Mouse (Mus musculus): ENCODE data around the gene Foxk1.

The Foxk1 gene

DNA sequence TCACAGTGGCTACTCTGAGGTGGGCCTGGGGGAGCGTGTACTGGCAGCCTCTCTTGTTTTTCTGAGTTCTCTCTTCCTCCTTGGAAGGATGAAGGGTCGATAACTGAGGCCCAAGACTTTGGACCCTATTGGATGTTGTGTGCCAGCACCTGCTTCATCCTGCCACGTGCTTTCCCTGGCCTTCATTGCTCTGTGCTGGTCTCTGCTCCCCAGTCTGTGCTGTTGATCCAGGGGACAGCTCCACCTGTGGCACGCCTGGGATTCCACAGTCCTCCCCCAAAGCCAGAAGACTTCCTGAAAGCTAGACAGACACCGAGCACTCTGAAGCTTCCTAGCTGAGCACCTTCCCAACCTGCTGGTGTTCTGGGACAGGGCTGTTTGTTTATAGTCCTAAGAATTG, 20.6 kb downstream of the Foxk1 start:
- DNase-seq: peak; percentile 60

DNA sequence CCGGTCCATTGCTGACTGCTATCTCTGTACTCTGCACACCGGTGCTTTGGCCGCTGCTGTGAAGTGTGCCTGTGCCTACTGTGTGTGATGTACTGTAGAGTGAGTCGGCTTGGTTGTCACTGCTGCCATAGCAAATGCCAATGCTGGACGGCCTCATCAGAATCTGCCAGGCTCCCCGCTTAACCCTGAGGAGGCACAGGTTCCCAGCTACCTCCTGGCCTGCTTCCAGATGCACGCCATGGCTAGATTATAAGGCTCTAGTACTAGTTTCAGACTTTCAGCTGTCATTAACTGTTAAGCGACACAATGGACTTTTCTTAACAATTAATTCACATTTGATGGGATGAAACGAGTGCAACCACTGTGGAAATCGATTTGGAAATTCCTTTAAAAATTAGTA, 21.8 kb downstream of the Foxk1 start:
- no peak for DNase-seq

GRCm38 (mm10) chr5:142423701-142424100, 22.4 kb downstream of the Foxk1 start:
- DNase-seq: no peak

- peak; percentile 82 for DNase-seq
These were observed 23.5 kb downstream of the Foxk1 start for GRCm38 (mm10) chr5:142424627-142425349.

- DNase-seq: no peak
These were observed 25.2 kb downstream of the Foxk1 start for GRCm38 (mm10) chr5:142426476-142426875.

- no peak for DNase-seq
These were observed 26.6 kb downstream of the Foxk1 start for GRCm38 (mm10) chr5:142427876-142428275.

GRCm38 (mm10) chr5:142428691-142429090, 27.4 kb downstream of the Foxk1 start:
- DNase-seq: no peak

DNA sequence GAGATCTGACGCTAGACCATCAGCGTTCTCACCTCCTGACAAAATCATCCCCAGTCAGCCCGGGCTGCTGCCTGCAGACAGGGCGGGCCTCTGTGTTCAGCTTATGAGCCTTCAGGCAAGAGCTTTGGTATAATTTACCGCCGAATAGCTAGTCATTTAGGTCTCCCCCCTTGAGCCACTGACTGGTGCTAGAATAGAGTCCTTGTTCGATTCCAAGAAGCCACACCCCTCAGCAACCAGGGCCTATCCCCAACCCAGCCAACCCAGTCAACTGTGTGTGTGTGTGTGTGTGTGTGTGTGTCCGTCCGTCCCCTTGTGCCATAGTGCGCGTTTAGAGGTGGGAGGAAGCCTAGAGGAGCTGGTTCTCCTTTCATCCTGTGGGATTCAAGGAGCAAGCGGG, 29.7 kb downstream of the Foxk1 start:
- DNase-seq: no peak

GRCm38 (mm10) chr5:142431811-142432434, 30.6 kb downstream of the Foxk1 start:
- no peak for DNase-seq

- DNase-seq: no peak
These were observed 31.4 kb downstream of the Foxk1 start for GRCm38 (mm10) chr5:142432695-142433094.

DNA sequence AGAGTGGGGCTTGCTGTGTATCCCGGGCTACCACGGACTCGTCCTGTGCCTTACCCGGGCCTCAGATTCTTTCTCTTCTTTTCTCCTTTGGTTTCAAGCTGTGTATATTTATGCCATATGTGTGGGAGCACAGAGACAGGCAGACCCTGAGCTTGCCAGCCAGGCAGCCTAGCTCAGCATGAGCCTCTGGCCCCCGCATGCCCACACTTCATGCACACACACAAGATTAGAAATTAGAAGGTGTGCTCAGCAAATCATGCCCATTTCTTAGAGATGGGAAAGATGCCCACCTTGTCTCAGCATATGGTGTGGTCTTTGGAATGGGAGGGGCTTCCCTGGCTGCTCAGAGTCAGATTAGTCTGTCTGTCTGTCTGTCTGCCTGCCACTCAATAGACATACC, 32.8 kb downstream of the Foxk1 start:
- no peak for DNase-seq

- DNase-seq: no peak
These were observed 34.4 kb downstream of the Foxk1 start for GRCm38 (mm10) chr5:142435736-142436135.

DNA sequence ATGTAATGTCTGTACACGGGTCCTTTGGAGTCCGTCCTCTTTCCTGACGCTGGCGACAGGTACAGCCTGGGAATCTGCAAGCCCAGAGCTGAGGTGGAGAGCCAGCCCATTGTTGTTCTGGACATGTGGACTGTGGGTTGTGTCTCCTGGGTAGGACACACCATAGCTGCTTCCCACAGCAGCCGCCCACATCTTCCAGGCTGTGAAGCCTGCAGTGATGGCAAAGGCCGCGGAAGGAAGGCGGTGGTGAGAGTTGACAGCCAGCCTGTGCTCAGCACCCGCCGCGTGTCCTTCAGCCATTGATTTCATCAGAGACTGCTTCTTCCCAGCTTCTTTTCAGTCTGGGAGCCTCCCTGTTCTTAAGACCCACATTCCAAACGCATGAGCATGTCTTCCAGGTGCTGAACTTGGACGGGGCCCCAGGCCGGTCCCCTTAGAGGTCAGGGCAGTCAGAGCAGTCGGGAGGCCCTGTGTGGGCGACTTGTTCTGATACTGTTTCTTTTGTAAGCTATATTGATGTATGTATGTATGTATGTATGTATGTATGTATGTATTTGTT, 37.2 kb downstream of the Foxk1 start:
- no peak for DNase-seq

GRCm38 (mm10) chr5:142439911-142440432, 38.7 kb downstream of the Foxk1 start:
- DNase-seq: no peak

- peak; percentile 99 for DNase-seq
These were observed 39.3 kb downstream of the Foxk1 start for GRCm38 (mm10) chr5:142440451-142441147.

DNA sequence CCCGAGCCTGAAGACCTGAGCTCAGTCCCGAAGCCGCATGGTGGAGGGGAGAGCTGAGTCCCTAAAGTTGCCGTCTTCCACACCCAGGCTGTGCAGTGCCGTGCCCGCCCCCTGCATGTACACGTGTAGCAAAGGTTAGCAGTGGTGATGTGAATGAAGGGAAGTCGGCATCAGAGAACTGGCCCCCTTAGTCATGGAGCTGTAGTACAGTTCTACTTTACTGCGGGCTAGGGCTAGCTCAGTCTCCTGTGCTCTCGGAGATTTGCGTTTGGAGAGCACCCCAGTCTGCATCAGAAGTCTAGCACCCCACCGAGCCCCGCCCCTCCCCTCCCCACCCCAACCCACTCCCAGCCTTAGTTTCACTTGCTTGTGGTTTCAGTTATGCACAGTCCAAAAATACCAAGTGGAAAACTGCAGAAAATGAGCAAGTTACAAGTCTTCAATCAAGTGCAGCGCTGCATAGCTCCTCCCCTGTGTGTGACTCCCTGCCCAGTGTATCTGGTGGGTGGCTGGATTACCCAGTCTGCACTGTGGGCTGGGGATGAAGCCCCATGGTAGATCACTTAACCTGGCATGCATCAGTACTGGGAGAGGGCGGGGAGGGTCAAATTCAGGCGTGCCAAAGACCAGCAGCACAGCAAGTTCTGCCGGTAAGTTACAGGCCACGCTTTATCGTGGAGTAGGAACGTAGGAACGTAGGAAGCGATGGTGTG, 40.2 kb downstream of the Foxk1 start:
- no peak for DNase-seq

GRCm38 (mm10) chr5:142442045-142442440, 40.7 kb downstream of the Foxk1 start:
- no peak for DNase-seq

GRCm38 (mm10) chr5:142443514-142443913, 42.2 kb downstream of the Foxk1 start:
- no peak for DNase-seq

DNA sequence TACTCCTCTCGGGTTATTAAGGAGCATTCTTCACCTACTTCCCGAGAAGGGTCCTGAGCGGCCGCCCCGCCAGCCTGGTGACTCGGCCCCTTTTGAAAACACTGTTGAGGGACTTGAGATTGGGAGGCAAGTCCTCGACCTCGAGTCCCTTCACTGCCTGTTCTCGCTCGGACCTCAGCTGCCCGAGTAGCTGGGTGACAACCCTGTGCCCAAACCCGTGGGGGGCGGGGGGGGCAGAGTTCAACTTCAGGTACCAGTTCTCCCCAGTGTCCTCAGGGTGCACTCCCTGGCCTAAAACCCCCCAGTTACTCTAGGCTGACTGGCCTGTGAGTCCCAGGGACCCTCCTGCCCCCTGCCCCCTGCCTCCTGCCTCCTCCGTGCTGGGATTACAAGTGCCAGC, 42.7 kb downstream of the Foxk1 start:
- no peak for DNase-seq

DNA sequence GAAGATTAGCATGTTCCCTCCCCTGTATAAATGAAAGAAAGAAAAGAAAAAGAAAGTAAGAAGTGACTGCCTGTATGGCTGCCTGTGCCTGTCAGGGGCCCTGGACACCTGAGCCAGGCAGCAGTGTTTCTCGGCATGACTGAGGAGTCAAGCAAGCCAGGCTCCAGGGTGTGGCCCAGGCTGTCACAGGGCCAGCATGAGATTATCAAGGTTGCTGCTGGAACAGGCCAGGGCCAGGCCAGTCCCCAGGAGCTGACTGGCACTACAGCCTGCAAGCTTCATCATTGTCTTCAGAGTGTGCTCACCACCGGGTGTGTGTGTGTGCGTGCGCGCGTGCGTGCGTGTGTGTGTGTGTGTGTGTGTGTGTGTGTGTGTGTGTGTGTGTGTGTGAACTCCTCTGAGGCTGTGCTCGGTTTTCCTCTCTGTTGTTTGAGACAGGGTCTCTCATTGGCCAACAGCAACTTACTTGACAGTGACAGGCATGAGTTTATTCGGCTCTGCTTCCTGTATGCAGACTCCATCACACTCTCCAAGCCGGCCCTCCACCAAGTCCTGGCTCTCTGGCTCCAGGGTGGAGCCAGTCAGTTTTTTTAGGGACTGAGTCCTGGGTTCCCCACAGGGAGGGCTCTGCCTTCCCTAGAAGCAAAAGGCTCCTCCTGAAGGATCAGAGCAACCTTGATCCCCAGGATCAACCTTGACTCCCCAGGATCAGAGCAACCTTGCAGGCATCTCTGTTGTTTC, 43.7 kb downstream of the Foxk1 start:
- no peak for DNase-seq

GRCm38 (mm10) chr5:142445709-142446108, 44.4 kb downstream of the Foxk1 start:
- DNase-seq: no peak

GRCm38 (mm10) chr5:142448076-142448475, 46.8 kb downstream of the Foxk1 start:
- peak; percentile 73 for DNase-seq

Data from kidney, adult 11 months (tissue).